Mouse (Mus musculus) G1E (cell line): ENCODE measurements around the gene Stx18.

Experiments
- CTCF ChIP-seq: IDR thresholded peaks from 2 replicates; pipeline ENCODE4 v1.5.1; 2012; ENCODE audit warnings: low read depth, low read length, inconsistent platforms, mixed read lengths
- GATA1 ChIP-seq: IDR thresholded peaks from 2 replicates; pipeline ENCODE4 v1.6.1; 2012; ENCODE audit warnings: borderline replicate concordance, low read length, inconsistent platforms, mixed read lengths
- GATA2 ChIP-seq: IDR thresholded peaks from 2 replicates; pipeline ENCODE4 v1.6.1; 2012; ENCODE audit warnings: low read depth, low read length, inconsistent platforms, borderline replicate concordance
- POLR2AphosphoS5 ChIP-seq: IDR thresholded peaks from 2 replicates; pipeline ENCODE4 v1.6.1; 2012; ENCODE audit warnings: low read depth, low read length, inconsistent platforms; ENCODE audit not compliant: insufficient replicate concordance
- TAL1 ChIP-seq: conservative IDR thresholded peaks from 2 replicates; pipeline ENCODE4 v1.6.1; 2012; ENCODE audit warnings: low read depth, low read length, inconsistent platforms, mixed read lengths

- TF ChIP-seq TAL1 = no peak
- TF ChIP-seq CTCF = no peak
- TF ChIP-seq GATA1 = no peak
- no peak for TF ChIP-seq POLR2AphosphoS5
- no peak for TF ChIP-seq GATA2
These were observed 64.4 kb downstream of the Stx18 start for GRCm38 (mm10) chr5:38102945-38103344.
